Mouse (Mus musculus): ENCODE measurements around the gene Fam19a5.

The Fam19a5 gene

GRCm38 (mm10) chr15:87597149-87597548, 53.0 kb downstream of the Fam19a5 start:
- peak; percentile 63 to 66 for DNase-seq

GRCm38 (mm10) chr15:87597766-87598165, 53.7 kb downstream of the Fam19a5 start:
- peak; percentile 33 to 47 for DNase-seq

GRCm38 (mm10) chr15:87598636-87599035, 54.5 kb downstream of the Fam19a5 start:
- DNase-seq: peak; percentile 44 to 58

- DNase-seq: no peak
These were observed 59.2 kb downstream of the Fam19a5 start for GRCm38 (mm10) chr15:87603316-87603715.

GRCm38 (mm10) chr15:87605504-87606280, 61.6 kb downstream of the Fam19a5 start:
- DNase-seq: no peak

GRCm38 (mm10) chr15:87606702-87607101, 62.6 kb downstream of the Fam19a5 start:
- DNase-seq: no peak

GRCm38 (mm10) chr15:87609236-87609635, 65.1 kb downstream of the Fam19a5 start:
- DNase-seq: peak; percentile 27

GRCm38 (mm10) chr15:87623966-87624609, 80.0 kb downstream of the Fam19a5 start:
- DNase-seq: peak; percentile 91 to 96

- DNase-seq: peak in 1 of 2 experiments; percentile 11
These were observed 80.6 kb downstream of the Fam19a5 start for GRCm38 (mm10) chr15:87624610-87625091.

GRCm38 (mm10) chr15:87625236-87626023, 81.3 kb downstream of the Fam19a5 start:
- DNase-seq: peak; percentile 95 to 96

GRCm38 (mm10) chr15:87635272-87635671, 91.2 kb downstream of the Fam19a5 start:
- peak; percentile 44 to 53 for DNase-seq

- DNase-seq: no peak
These were observed 92.3 kb downstream of the Fam19a5 start for GRCm38 (mm10) chr15:87636407-87636806.

GRCm38 (mm10) chr15:87637234-87637633, 93.1 kb downstream of the Fam19a5 start:
- no peak for DNase-seq

GRCm38 (mm10) chr15:87638270-87638669, 94.2 kb downstream of the Fam19a5 start:
- DNase-seq: no peak

- DNase-seq: peak in 1 of 2 experiments; percentile 21
These were observed 102.4 kb downstream of the Fam19a5 start for GRCm38 (mm10) chr15:87646313-87647061.

- DNase-seq: no peak
These were observed 105.6 kb downstream of the Fam19a5 start for GRCm38 (mm10) chr15:87649651-87650050.

- no peak for DNase-seq
These were observed 110.5 kb downstream of the Fam19a5 start for GRCm38 (mm10) chr15:87654551-87654950.

GRCm38 (mm10) chr15:87656496-87657155, 112.5 kb downstream of the Fam19a5 start:
- DNase-seq: no peak

- DNase-seq: no peak
These were observed 115.6 kb downstream of the Fam19a5 start for GRCm38 (mm10) chr15:87659729-87660128.

- DNase-seq: no peak
These were observed 117.9 kb downstream of the Fam19a5 start for GRCm38 (mm10) chr15:87661954-87662353.

GRCm38 (mm10) chr15:87666041-87666750, 122.1 kb downstream of the Fam19a5 start:
- DNase-seq: peak; percentile 65 to 68

All from cerebellum, adult 18-20 months (tissue).